Mouse (Mus musculus) heart, embryonic 13.5 days (tissue): ENCODE measurements at regions not wholly inside any gene's neighbourhood (a gene's known extent, or its start where the extent isn't known, plus 50 kb on each side); places are given as distances from the start of the nearest gene placed in this dataset.

Source experiments
- ATAC-seq: fragments of 200-750 bp; cut with Nextera tagmentation; 2 replicates; pipeline ENCODE4 v1.8.0; 2017; ENCODE audit warnings: moderate TSS enrichment; ENCODE audit not compliant: insufficient number of reproducible peaks, low FRiP score, low TSS enrichment; ENCODE audit errors: extremely low read depth
- H3K27ac ChIP-seq: fragments of 300-500 bp; sonication (generic); replicated peaks from 2 replicates; pipeline ENCODE4 v1.5.1; 2015; ENCODE audit warnings: moderate library complexity, mild to moderate bottlenecking, inconsistent platforms
- H3K27me3 ChIP-seq: fragments of 300-500 bp; sonication (generic); replicated peaks from 2 replicates; pipeline ENCODE4 v1.6.1; 2015; ENCODE audit warnings: mild to moderate bottlenecking, inconsistent platforms
- H3K36me3 ChIP-seq: fragments of 300-500 bp; sonication (generic); 2 replicates; pipeline ENCODE4 v1.6.1; 2015; ENCODE audit warnings: mild to moderate bottlenecking, inconsistent platforms
- H3K4me1 ChIP-seq: fragments of 300-500 bp; sonication (generic); 2 replicates; pipeline ENCODE4 v1.6.1; 2015; ENCODE audit warnings: inconsistent platforms
- H3K4me2 ChIP-seq: fragments of 300-500 bp; sonication (generic); 2 replicates; pipeline ENCODE4 v1.6.1; 2015; ENCODE audit warnings: inconsistent platforms, mild to moderate bottlenecking, moderate library complexity
- H3K4me3 ChIP-seq: fragments of 300-500 bp; sonication (generic); 2 replicates; pipeline ENCODE4 v1.5.1; 2015; ENCODE audit warnings: moderate library complexity, mild to moderate bottlenecking, inconsistent platforms
- H3K9ac ChIP-seq: fragments of 300-500 bp; sonication (generic); 2 replicates; pipeline ENCODE4 v1.6.1; 2015; ENCODE audit warnings: inconsistent platforms, mild to moderate bottlenecking, moderate library complexity
- H3K9me3 ChIP-seq: fragments of 300-500 bp; sonication (generic); 2 replicates; pipeline ENCODE4 v1.6.1; 2016; ENCODE audit warnings: inconsistent platforms
- WGBS: fragments of 180-500 bp; shearing (Covaris S2); methylation state at CpG from one replicate; pipeline ENCODE4 v1.1.7; 2015; ENCODE audit warnings: mixed read lengths; 5-methylcytosine and 5-hydroxymethylcytosine counted together

- Histone ChIP-seq H3K27ac (no peak overlapping the region), H3K9ac (no peak overlapping the region), H3K4me2 (no peak overlapping the region), H3K9me3 (no peaks in the 10 kb centered on the region), H3K36me3 (no peaks in the 10 kb centered on the region), H3K4me1 (no peaks in the 10 kb centered on the region), H3K4me3 (no peak overlapping the region), H3K27me3 (no peaks in the 10 kb centered on the region)
- no peak for ATAC-seq
- 73% methylated on average over 3 of the region's 3 CpGs for whole genome bisulfite sequencing
These were observed 1239.5 kb upstream of the Zeb2 start for GRCm38 (mm10) chr2:46356651-46357050.

GRCm38 (mm10) chr2:46340694-46341093 is 1223.5 kb upstream of the Zeb2 start:
- Histone ChIP-seq H3K4me3 (no peak overlapping the region), H3K9me3 (no peaks in the 10 kb centered on the region), H3K36me3 (no peaks in the 10 kb centered on the region), H3K4me1 (no peaks in the 10 kb centered on the region), H3K27me3 (no peaks in the 10 kb centered on the region), H3K27ac (no peak overlapping the region), H3K4me2 (no peak overlapping the region), H3K9ac (no peak overlapping the region)
- 56% methylated on average over 4 of the region's 4 CpGs for WGBS
- ATAC-seq, result no peak

- H3K36me3 ChIP-seq, result no peaks in the 10 kb centered on the region
- ATAC-seq, result no peak
- WGBS, result 81% methylated on average over 2 of the region's 2 CpGs
- H3K9ac ChIP-seq, result no peak overlapping the region
- no peak overlapping the region for H3K4me2 ChIP-seq
- no peaks in the 10 kb centered on the region for H3K27me3 ChIP-seq
- no peak overlapping the region for H3K27ac ChIP-seq
- no peaks in the 10 kb centered on the region for H3K4me1 ChIP-seq
- H3K9me3 ChIP-seq, result no peaks in the 10 kb centered on the region
- H3K4me3 ChIP-seq, result no peak overlapping the region
These were observed 1199.5 kb upstream of the Zeb2 start for GRCm38 (mm10) chr2:46316666-46317065.

GRCm38 (mm10) chr2:46315243-46315642 is 1198.0 kb upstream of the Zeb2 start:
- Histone ChIP-seq H3K27me3 (no peaks in the 10 kb centered on the region), H3K27ac (no peak overlapping the region), H3K9me3 (no peaks in the 10 kb centered on the region), H3K9ac (no peak overlapping the region), H3K4me1 (no peaks in the 10 kb centered on the region), H3K36me3 (no peaks in the 10 kb centered on the region), H3K4me2 (no peak overlapping the region), H3K4me3 (no peak overlapping the region)
- 77% methylated on average over 3 of the region's 3 CpGs for WGBS
- no peak for ATAC-seq

- Histone ChIP-seq H3K4me1 (no peaks in the 10 kb centered on the region), H3K36me3 (no peaks in the 10 kb centered on the region), H3K4me3 (no peak overlapping the region), H3K9me3 (no peaks in the 10 kb centered on the region), H3K4me2 (no peak overlapping the region), H3K27me3 (no peaks in the 10 kb centered on the region), H3K9ac (no peak overlapping the region), H3K27ac (no peak overlapping the region)
- WGBS, result 90% methylated on average over 2 of the region's 2 CpGs
- no peak for ATAC-seq
These were observed 1190.5 kb upstream of the Zeb2 start for GRCm38 (mm10) chr2:46307582-46308153.

- no peak overlapping the region for H3K27ac ChIP-seq
- no peaks in the 10 kb centered on the region for H3K27me3 ChIP-seq
- no peak overlapping the region for H3K4me3 ChIP-seq
- H3K4me1 ChIP-seq, result no peaks in the 10 kb centered on the region
- ATAC-seq, result no peak
- WGBS, result 54% methylated on average over 1 of the region's 1 CpGs
- H3K4me2 ChIP-seq, result no peak overlapping the region
- no peak overlapping the region for H3K9ac ChIP-seq
- H3K9me3 ChIP-seq, result no peaks in the 10 kb centered on the region
- no peaks in the 10 kb centered on the region for H3K36me3 ChIP-seq
These were observed 1185.4 kb upstream of the Zeb2 start for GRCm38 (mm10) chr2:46302627-46303026.

GRCm38 (mm10) chr2:46297274-46297843 is 1180.2 kb upstream of the Zeb2 start:
- H3K4me3 ChIP-seq, result no peak overlapping the region
- no peak overlapping the region for H3K27ac ChIP-seq
- no peaks in the 10 kb centered on the region for H3K9me3 ChIP-seq
- no peaks in the 10 kb centered on the region for H3K36me3 ChIP-seq
- no peaks in the 10 kb centered on the region for H3K27me3 ChIP-seq
- 71% methylated on average over 2 of the region's 2 CpGs for WGBS
- no peak for ATAC-seq
- H3K4me1 ChIP-seq, result no peaks in the 10 kb centered on the region
- H3K9ac ChIP-seq, result no peak overlapping the region
- no peak overlapping the region for H3K4me2 ChIP-seq

- Histone ChIP-seq H3K4me1 (no peaks in the 10 kb centered on the region), H3K9me3 (no peaks in the 10 kb centered on the region), H3K4me2 (no peak overlapping the region), H3K4me3 (no peak overlapping the region), H3K9ac (no peak overlapping the region), H3K36me3 (no peaks in the 10 kb centered on the region), H3K27ac (no peak overlapping the region), H3K27me3 (no peaks in the 10 kb centered on the region)
- 75% methylated on average over 5 of the region's 5 CpGs for whole genome bisulfite sequencing
- ATAC-seq, result no peak
These were observed 1166.9 kb upstream of the Zeb2 start for GRCm38 (mm10) chr2:46283929-46284598.

GRCm38 (mm10) chr2:46280822-46281221 is 1163.6 kb upstream of the Zeb2 start:
- Histone ChIP-seq H3K9ac (no peak overlapping the region), H3K27ac (no peak overlapping the region), H3K9me3 (no peaks in the 10 kb centered on the region), H3K36me3 (no peaks in the 10 kb centered on the region), H3K27me3 (no peaks in the 10 kb centered on the region), H3K4me2 (no peak overlapping the region), H3K4me3 (no peak overlapping the region), H3K4me1 (no peaks in the 10 kb centered on the region)
- WGBS, result 60% methylated on average over 2 of the region's 2 CpGs
- no peak for ATAC-seq

- no peak overlapping the region for H3K4me3 ChIP-seq
- H3K4me1 ChIP-seq, result no peaks in the 10 kb centered on the region
- H3K27ac ChIP-seq, result no peak overlapping the region
- H3K9ac ChIP-seq, result no peak overlapping the region
- no peaks in the 10 kb centered on the region for H3K9me3 ChIP-seq
- no peak for ATAC-seq
- 82% methylated on average over 1 of the region's 1 CpGs for WGBS
- no peak overlapping the region for H3K4me2 ChIP-seq
- no peaks in the 10 kb centered on the region for H3K27me3 ChIP-seq
- no peaks in the 10 kb centered on the region for H3K36me3 ChIP-seq
These were observed 1144.4 kb upstream of the Zeb2 start for GRCm38 (mm10) chr2:46261618-46262017.

- Histone ChIP-seq H3K9me3 (no peaks in the 10 kb centered on the region), H3K4me2 (no peak overlapping the region), H3K27me3 (no peaks in the 10 kb centered on the region), H3K4me3 (no peak overlapping the region), H3K4me1 (no peaks in the 10 kb centered on the region), H3K27ac (no peak overlapping the region), H3K36me3 (no peaks in the 10 kb centered on the region), H3K9ac (no peak overlapping the region)
- ATAC-seq, result no peak
- WGBS, result 80% methylated on average over 7 of the region's 7 CpGs
These were observed 1134.4 kb upstream of the Zeb2 start for GRCm38 (mm10) chr2:46251562-46251961.

GRCm38 (mm10) chr2:46245717-46246116 is 1128.5 kb upstream of the Zeb2 start:
- no peaks in the 10 kb centered on the region for H3K9me3 ChIP-seq
- H3K36me3 ChIP-seq, result no peaks in the 10 kb centered on the region
- no peak overlapping the region for H3K27ac ChIP-seq
- no peaks in the 10 kb centered on the region for H3K27me3 ChIP-seq
- no peak overlapping the region for H3K9ac ChIP-seq
- 60% methylated on average over 3 of the region's 3 CpGs for WGBS
- no peak overlapping the region for H3K4me3 ChIP-seq
- no peaks in the 10 kb centered on the region for H3K4me1 ChIP-seq
- H3K4me2 ChIP-seq, result no peak overlapping the region
- no peak for ATAC-seq
